Mouse (Mus musculus) myocyte (in vitro differentiated cells): ENCODE measurements around the gene Mical2.

Source experiments
- POLR2A ChIP-seq: IDR thresholded peaks from one replicate; pipeline ENCODE4 v1.6.1; 2011; ENCODE audit warnings: low read depth, mild to moderate bottlenecking, control low read depth, moderate library complexity; ENCODE audit not compliant: insufficient read length
- USF1 ChIP-seq: IDR thresholded peaks from one replicate; pipeline ENCODE4 v1.6.1; 2011; ENCODE audit warnings: low read depth, mild to moderate bottlenecking, control low read depth, moderate library complexity

DNA sequence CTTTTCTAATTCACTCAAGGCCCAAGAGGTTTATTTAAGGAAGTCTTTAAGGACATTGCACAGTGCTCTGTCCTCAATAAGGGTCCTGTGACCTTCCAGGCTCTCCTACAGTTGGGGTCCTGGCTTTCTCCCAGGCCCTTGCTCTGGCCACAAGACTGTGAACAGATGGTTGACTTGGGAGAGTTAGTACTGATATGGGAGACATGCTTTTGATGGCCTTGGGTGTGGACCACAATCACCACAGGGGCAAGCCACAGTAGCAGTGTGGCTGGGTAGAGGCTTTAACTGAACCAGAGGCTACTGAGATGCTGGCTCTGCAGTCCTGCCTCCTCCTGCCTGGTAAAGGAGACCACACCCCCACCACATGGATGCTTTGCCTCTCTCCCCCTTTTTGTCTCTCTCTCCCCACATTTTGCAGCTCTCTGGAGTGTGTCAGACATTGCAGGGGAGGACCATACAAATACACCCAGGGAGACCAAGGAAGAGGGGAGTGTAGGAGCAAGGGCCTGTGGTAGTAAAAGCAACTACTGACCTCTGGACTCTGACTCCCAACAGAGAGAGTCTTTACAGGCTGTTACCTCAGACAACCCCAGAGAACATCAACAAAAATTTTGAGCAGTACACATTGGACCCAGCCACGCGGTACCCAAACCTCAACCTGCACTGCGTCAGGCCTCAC is 94.5 kb downstream of the Mical2 start:
- TF ChIP-seq USF1 (no peak), POLR2A (no peak)
